16 mouse cellular contexts compared by ENCODE assay signal in genomic region chr4:53088999-53089398, GRCm38 (mm10).
"Had no signal": no experiment of that assay in that cellular context is flagged by ENCODE, and none has a peak within 500 bp of the region (broad histone marks: within the 10 kb centered on the region; RNA-seq: fewer than 3 reads in every experiment).

No protein-coding gene starts in this region.

- H3K27ac ChIP-seq: kidney, embryonic 15.5 days; left cerebral cortex, adult 2 months; limb, embryonic 13.5 days; liver, embryonic 12.5 days; liver, embryonic 15.5 days; lung, embryonic 15.5 days; stomach, postnatal 0 days had no signal

- H3K4me1 ChIP-seq: limb, embryonic 13.5 days; liver, embryonic 12.5 days; liver, embryonic 15.5 days; lung, embryonic 15.5 days had no signal

- H3K27me3 ChIP-seq: kidney, embryonic 15.5 days; limb, embryonic 13.5 days; liver, embryonic 12.5 days; liver, embryonic 15.5 days; lung, embryonic 15.5 days had no signal

- H3K4me3 ChIP-seq: kidney, embryonic 15.5 days; left cerebral cortex, adult 2 months; limb, embryonic 13.5 days; liver, embryonic 12.5 days; liver, embryonic 15.5 days; lung, embryonic 15.5 days had no signal

- H3K4me2 ChIP-seq: kidney, embryonic 15.5 days; limb, embryonic 13.5 days; liver, embryonic 12.5 days; liver, embryonic 15.5 days; lung, embryonic 15.5 days had no signal

- DNase-seq: layer of hippocampus, postnatal 36 days; liver; lung, adult 18-20 months; lung, postnatal 10 days; lung, postnatal 36 days; midbrain, embryonic 14.5 days; thymus, adult 2 months; thymus, postnatal 14 days; thymus, postnatal 4 days had no signal

- ATAC-seq: liver, embryonic 12.5 days had no signal

- H3K9ac ChIP-seq: kidney, embryonic 15.5 days; limb, embryonic 13.5 days; liver, embryonic 12.5 days; liver, embryonic 15.5 days; lung, embryonic 15.5 days had no signal

- H3K9me3 ChIP-seq: kidney, embryonic 15.5 days; limb, embryonic 13.5 days; liver, embryonic 12.5 days; liver, embryonic 15.5 days; lung, embryonic 15.5 days had no signal
